Mouse (Mus musculus) forebrain, embryonic 16.5 days (tissue): ENCODE measurements at regions not wholly inside any gene's neighbourhood (a gene's known extent, or its start where the extent isn't known, plus 50 kb on each side); places are given as distances from the start of the nearest gene placed in this dataset.

Experiments
- ATAC-seq: fragments of 200-750 bp; cut with Nextera tagmentation; 2 replicates; pipeline ENCODE4 v1.8.0; 2017; ENCODE audit warnings: mild to moderate bottlenecking, moderate library complexity
- H3K27ac ChIP-seq: fragments of 300-500 bp; sonication (generic); 2 replicates; pipeline ENCODE4 v1.5.1; 2014; ENCODE audit warnings: low read length, control low read depth
- H3K27me3 ChIP-seq: fragments of 300-500 bp; sonication (generic); replicated peaks from 2 replicates; pipeline ENCODE4 v1.6.1; 2014; ENCODE audit warnings: low read length; ENCODE audit not compliant: control insufficient read depth, insufficient read depth
- H3K36me3 ChIP-seq: fragments of 300-500 bp; sonication (generic); 2 replicates; pipeline ENCODE4 v1.6.1; 2014; ENCODE audit not compliant: control insufficient read depth, insufficient read depth
- H3K4me1 ChIP-seq: fragments of 300-500 bp; sonication (generic); replicated peaks from 2 replicates; pipeline ENCODE4 v1.6.1; 2014; ENCODE audit warnings: low read length; ENCODE audit not compliant: control insufficient read depth, insufficient read depth
- H3K4me2 ChIP-seq: fragments of 300-500 bp; sonication (generic); 2 replicates; pipeline ENCODE4 v1.6.1; 2014; ENCODE audit warnings: mild to moderate bottlenecking, low read length, control low read depth
- H3K4me3 ChIP-seq: fragments of 300-500 bp; sonication (generic); replicated peaks from 2 replicates; pipeline ENCODE4 v1.5.1; 2014; ENCODE audit warnings: mild to moderate bottlenecking, low read length, control low read depth
- H3K9ac ChIP-seq: fragments of 300-500 bp; sonication (generic); replicated peaks from 2 replicates; pipeline ENCODE4 v1.6.1; 2014; ENCODE audit warnings: low read depth, low read length, control low read depth
- H3K9me3 ChIP-seq: fragments of 300-500 bp; sonication (generic); 2 replicates; pipeline ENCODE4 v1.6.1; 2016; ENCODE audit warnings: low read length; ENCODE audit not compliant: control insufficient read depth
- WGBS: fragments of 180-500 bp; shearing (Covaris S2); extraction: QIAGEN DNeasy Blood & Tissue Kit; methylation state at CpG from one replicate; pipeline ENCODE4 v1.1.7; 2014; 5-methylcytosine and 5-hydroxymethylcytosine counted together

- H3K27me3 ChIP-seq = no peaks in the 10 kb centered on the region
- H3K4me3 ChIP-seq = no peak overlapping the region
- H3K9ac ChIP-seq = no peak overlapping the region
- no peak for ATAC-seq
- H3K9me3 ChIP-seq = no peaks in the 10 kb centered on the region
- 91% methylated on average over 5 of the region's 5 CpGs for WGBS
- H3K27ac ChIP-seq = no peak overlapping the region
- H3K4me2 ChIP-seq = no peak overlapping the region
- no peaks in the 10 kb centered on the region for H3K36me3 ChIP-seq
- peaks cover 13% of the 10 kb centered on the region for H3K4me1 ChIP-seq
Observed at GRCm38 (mm10) chr5:43357901-43358300, 124.9 kb downstream of the Cpeb2 start.

DNA sequence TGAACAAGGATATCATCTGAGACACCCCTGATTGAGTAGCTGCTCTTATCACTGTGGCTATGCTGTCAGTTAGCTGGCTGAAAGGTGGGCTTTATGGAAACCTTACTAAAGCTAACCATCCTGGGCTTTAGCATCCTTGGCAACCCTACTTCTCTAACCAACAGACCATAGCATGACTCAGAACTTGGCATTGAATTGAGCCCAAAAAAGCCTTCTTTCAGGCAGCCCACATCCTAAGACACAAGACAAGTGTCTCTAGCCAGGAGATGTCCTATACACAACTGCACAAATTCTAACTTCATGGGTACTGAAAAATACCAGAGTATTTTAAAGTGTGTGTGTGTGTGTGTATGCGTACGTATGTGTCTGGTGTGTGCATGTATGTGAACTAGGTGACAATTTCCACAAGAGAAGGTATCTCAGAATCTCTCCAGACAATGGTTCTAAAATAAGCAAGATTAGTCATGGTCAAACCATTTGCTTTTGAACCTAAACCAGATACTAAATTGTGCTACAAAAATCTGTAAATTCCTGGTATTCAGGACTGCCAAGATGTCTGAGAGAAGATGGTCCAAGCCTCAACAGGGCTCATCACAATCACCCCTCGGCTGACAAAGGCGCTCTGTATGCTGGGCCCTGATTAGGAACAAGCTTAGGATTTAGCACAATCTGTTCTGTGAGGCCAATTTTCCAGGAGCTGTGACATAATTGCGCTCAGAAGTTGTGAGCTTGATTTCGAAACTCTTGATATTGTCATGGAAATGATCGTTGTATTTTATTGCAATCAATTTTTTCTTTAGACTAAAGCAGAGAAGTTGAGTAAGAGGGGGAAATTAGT lies 126.2 kb downstream of the Cpeb2 start:
- H3K4me2 ChIP-seq = no peak overlapping the region
- H3K27ac ChIP-seq = no peak overlapping the region
- no peaks in the 10 kb centered on the region for H3K27me3 ChIP-seq
- no peak overlapping the region for H3K4me3 ChIP-seq
- H3K9me3 ChIP-seq = no peaks in the 10 kb centered on the region
- H3K4me1 ChIP-seq = peaks cover 13% of the 10 kb centered on the region
- no peak for ATAC-seq
- WGBS = 53% methylated on average over 7 of the region's 7 CpGs
- no peaks in the 10 kb centered on the region for H3K36me3 ChIP-seq
- no peak overlapping the region for H3K9ac ChIP-seq

DNA sequence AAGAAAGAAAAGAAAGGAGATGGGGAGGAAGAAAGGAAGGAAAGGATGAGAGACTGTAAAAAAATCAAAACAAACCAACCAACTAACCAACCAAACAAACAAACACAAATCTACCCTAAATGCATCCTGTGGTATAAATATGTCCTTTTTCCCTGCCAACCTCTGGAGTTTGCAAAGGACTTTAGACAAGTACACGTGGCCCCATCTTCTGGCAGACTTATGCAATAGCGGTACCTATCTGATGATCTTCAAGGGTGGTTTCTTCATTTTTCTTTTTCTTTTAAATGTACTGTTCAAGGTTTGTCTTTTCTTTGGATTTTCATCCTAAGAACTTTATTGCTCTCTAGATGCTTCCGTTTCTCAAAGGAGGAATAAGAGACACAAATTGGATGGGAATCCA lies 127.3 kb downstream of the Cpeb2 start:
- WGBS = 56% methylated on average over 3 of the region's 3 CpGs

DNA sequence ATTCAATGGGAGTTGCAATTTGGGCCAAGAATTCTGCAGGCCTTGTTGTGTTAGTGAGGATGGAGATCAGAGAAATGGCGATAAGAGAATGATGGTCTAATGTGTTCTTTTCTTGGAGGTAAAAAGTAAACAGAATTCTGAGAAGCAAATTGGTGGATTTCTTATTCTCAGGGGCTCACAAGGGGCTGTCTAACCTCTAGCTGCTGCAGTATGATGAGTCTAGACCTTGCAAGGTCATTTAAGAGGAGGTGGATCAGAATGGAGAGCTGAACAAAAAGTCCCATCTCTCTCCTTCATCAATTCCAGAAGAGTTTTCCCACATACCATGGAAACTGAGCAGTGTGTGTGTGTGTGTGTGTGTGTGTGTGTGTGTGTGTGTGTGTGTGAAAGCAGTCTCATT lies 128.1 kb downstream of the Cpeb2 start:
- no peak overlapping the region for H3K4me3 ChIP-seq
- 94% methylated on average over 1 of the region's 1 CpGs for WGBS
- no peaks in the 10 kb centered on the region for H3K4me1 ChIP-seq
- H3K27me3 ChIP-seq = no peaks in the 10 kb centered on the region
- no peak for ATAC-seq
- no peak overlapping the region for H3K4me2 ChIP-seq
- H3K9ac ChIP-seq = no peak overlapping the region
- no peaks in the 10 kb centered on the region for H3K9me3 ChIP-seq
- H3K36me3 ChIP-seq = no peaks in the 10 kb centered on the region
- H3K27ac ChIP-seq = no peak overlapping the region

More for the DNA sequence above, 127.3 kb downstream of the Cpeb2 start:
- no peak overlapping the region for H3K27ac ChIP-seq
- H3K9me3 ChIP-seq = no peaks in the 10 kb centered on the region
- no peaks in the 10 kb centered on the region for H3K27me3 ChIP-seq
- H3K36me3 ChIP-seq = no peaks in the 10 kb centered on the region
- H3K4me3 ChIP-seq = no peak overlapping the region
- no peak for ATAC-seq
- H3K9ac ChIP-seq = no peak overlapping the region
- peaks cover 3% of the 10 kb centered on the region; the same call in 1 of the 2 replicates for H3K4me1 ChIP-seq
- no peak overlapping the region for H3K4me2 ChIP-seq

DNA sequence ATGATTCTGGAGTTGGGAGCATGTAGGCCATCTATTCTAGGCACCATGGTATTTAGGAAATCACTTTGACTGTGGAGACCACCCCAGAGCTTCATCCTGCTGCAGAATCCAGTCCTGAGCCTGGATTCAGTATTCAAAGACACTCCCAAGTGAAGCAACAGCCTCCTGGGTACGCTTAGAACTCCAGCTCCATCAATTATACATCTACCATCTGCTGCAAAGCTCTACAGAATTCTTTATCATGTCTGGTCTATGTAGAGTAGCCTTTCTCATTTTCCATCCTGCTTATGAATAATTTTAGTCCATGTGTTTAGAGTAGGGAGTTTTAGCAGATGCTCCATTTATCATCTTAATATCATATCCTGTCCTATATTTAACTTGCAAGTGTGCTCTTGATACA lies 139.4 kb downstream of the Cpeb2 start:
- H3K27me3 ChIP-seq = no peaks in the 10 kb centered on the region
- no peaks in the 10 kb centered on the region for H3K9me3 ChIP-seq
- no peak overlapping the region for H3K9ac ChIP-seq
- H3K27ac ChIP-seq = no peak overlapping the region
- no peaks in the 10 kb centered on the region for H3K36me3 ChIP-seq
- H3K4me1 ChIP-seq = no peaks in the 10 kb centered on the region
- no peak overlapping the region for H3K4me2 ChIP-seq
- no peak overlapping the region for H3K4me3 ChIP-seq
- no peak for ATAC-seq
- WGBS = 79% methylated on average over 1 of the region's 1 CpGs

- Histone ChIP-seq H3K4me1 (no peaks in the 10 kb centered on the region), H3K36me3 (no peaks in the 10 kb centered on the region), H3K9ac (no peak overlapping the region), H3K27ac (no peak overlapping the region), H3K27me3 (no peaks in the 10 kb centered on the region), H3K4me3 (no peak overlapping the region), H3K9me3 (no peaks in the 10 kb centered on the region), H3K4me2 (no peak overlapping the region)
- 88% methylated on average over 3 of the region's 3 CpGs for WGBS
- no peak for ATAC-seq
Observed at GRCm38 (mm10) chr5:43384689-43385375, 130.5 kb upstream of the C1qtnf7 start.

- H3K27me3 ChIP-seq = no peaks in the 10 kb centered on the region
- H3K36me3 ChIP-seq = no peaks in the 10 kb centered on the region
- peaks cover 5% of the 10 kb centered on the region; the same call in 1 of the 2 replicates for H3K4me1 ChIP-seq
- no peak overlapping the region for H3K4me3 ChIP-seq
- H3K4me2 ChIP-seq = no peak overlapping the region
- H3K9me3 ChIP-seq = no peaks in the 10 kb centered on the region
- 25% methylated on average over 2 of the region's 2 CpGs for WGBS
- H3K9ac ChIP-seq = no peak overlapping the region
- H3K27ac ChIP-seq = no peak overlapping the region
- ATAC-seq = no peak
Observed at GRCm38 (mm10) chr5:43390997-43391396, 124.3 kb upstream of the C1qtnf7 start.

DNA sequence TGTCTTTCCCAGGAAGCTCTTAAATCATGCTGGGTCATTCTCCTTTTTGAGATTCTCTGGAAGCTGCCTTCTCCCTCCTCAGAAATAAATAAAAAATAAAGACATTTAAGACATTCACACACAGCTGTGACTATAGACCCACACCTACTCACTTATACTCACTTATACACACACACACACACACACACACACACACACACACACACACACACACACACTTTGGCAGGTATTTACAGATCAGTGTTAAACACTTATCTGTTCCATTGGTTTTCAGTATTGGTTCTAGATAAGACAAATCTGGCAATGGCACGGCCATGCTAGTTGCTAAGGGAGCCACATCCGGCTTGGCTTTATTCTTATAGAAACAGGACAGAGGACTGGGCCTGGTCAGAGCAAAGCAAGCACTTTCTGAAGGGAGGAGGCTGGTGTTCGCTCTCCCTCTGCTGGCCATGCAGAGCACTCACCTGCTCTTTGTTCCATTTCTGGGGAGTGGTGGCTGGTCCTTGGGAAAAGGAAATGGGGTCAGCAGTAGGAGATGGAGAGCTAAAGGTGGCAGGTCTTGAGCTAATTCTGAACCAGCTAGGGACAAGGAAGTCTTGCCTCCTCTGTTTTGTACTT lies 123.8 kb upstream of the C1qtnf7 start:
- Histone ChIP-seq H3K4me1 (peaks cover 5% of the 10 kb centered on the region; the same call in 1 of the 2 replicates), H3K9ac (no peak overlapping the region), H3K9me3 (no peaks in the 10 kb centered on the region), H3K27ac (no peak overlapping the region), H3K4me3 (no peak overlapping the region), H3K36me3 (no peaks in the 10 kb centered on the region), H3K27me3 (no peaks in the 10 kb centered on the region), H3K4me2 (no peak overlapping the region)
- WGBS = 18% methylated on average over 3 of the region's 3 CpGs
- peak; percentile 63 for ATAC-seq

GRCm38 (mm10) chr5:43392908-43393545 lies 122.3 kb upstream of the C1qtnf7 start:
- H3K27me3 ChIP-seq = no peaks in the 10 kb centered on the region
- H3K27ac ChIP-seq = no peak overlapping the region
- no peak overlapping the region for H3K4me3 ChIP-seq
- H3K9me3 ChIP-seq = no peaks in the 10 kb centered on the region
- no peaks in the 10 kb centered on the region for H3K36me3 ChIP-seq
- H3K9ac ChIP-seq = no peak overlapping the region
- ATAC-seq = peak; percentile 58; the same call in 1 of the 2 replicates
- no peak overlapping the region for H3K4me2 ChIP-seq
- whole genome bisulfite sequencing = 55% methylated on average over 8 of the region's 8 CpGs
- peaks cover 5% of the 10 kb centered on the region; the same call in 1 of the 2 replicates for H3K4me1 ChIP-seq
